Mouse (Mus musculus): ENCODE measurements around the gene Zbtb20. TPM values are rescaled to one million over a fixed set of nuclear protein-coding genes. Genes with fewer than 3 reads are reported as not detected.
A peak's percentile ranks its signal among the peaks of the same experiment; 100 is the strongest.

Zbtb20 gene
- total RNA-seq, 2 experiments from 2014 or later: 78.8 to 85.4 TPM

- DNase-seq (ENCODE audit: low spot score in 2 of 2): no peak
These were observed 483.9 kb downstream of the Zbtb20 start for GRCm38 (mm10) chr16:43359546-43359945.

DNA sequence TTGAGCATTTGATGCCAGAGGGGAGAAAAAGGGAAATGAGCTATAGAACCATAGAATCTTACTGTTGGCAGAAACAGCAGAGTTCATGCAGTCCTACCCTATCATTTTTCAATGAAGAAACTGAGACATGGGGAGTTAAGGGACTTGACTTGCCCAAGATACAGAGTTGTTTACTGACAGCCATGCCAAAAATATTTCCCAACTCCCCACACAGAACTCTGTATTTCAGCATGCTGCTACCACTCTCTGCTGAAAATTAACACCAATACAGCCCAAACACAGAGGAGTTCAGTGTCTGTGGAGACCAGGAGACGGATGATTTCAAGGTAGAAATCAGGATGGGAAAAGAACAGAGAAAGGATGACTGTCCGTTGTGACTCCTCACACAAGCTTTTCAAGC lies 484.4 kb downstream of the Zbtb20 start:
- no peak for DNase-seq (ENCODE audit: low spot score in 2 of 2)

DNA sequence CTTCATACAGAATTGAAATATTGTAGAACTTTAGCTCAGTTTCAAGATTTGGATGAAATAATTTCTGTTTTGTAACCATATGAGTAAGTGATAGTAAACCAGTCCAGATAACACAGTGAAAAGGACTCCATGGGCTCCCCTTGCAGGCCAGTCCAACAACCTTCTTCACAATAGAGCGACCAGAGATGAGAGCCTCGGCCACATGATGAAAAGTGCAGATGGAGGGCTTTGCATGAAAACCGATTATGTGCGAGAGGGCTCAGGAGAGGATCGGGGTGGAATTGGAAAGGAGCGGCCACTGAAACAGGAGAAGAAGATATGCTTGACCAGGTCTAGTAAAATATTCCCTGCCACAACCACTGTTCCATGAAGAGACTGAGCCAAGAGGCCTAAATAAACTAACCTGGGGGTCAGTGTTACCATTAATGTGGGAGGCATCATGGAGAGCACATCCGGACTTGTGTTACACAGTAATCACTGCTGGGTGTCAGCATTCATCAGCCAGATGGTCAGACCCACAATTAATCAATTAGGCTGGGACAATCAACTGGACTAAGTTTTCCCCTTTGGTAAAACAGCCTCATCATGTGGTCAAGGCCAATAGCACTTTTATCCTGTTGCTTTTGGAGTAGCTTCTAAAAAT lies 485.3 kb downstream of the Zbtb20 start:
- no peak for DNase-seq (ENCODE audit: low spot score in 2 of 2)

- peak; percentile 6 to 56 for DNase-seq (ENCODE audit: low spot score in 2 of 2)
These were observed 487.1 kb downstream of the Zbtb20 start for GRCm38 (mm10) chr16:43362651-43363300.

GRCm38 (mm10) chr16:43363316-43363715 lies 487.6 kb downstream of the Zbtb20 start:
- DNase-seq (ENCODE audit: low spot score in 2 of 2): no peak

DNA sequence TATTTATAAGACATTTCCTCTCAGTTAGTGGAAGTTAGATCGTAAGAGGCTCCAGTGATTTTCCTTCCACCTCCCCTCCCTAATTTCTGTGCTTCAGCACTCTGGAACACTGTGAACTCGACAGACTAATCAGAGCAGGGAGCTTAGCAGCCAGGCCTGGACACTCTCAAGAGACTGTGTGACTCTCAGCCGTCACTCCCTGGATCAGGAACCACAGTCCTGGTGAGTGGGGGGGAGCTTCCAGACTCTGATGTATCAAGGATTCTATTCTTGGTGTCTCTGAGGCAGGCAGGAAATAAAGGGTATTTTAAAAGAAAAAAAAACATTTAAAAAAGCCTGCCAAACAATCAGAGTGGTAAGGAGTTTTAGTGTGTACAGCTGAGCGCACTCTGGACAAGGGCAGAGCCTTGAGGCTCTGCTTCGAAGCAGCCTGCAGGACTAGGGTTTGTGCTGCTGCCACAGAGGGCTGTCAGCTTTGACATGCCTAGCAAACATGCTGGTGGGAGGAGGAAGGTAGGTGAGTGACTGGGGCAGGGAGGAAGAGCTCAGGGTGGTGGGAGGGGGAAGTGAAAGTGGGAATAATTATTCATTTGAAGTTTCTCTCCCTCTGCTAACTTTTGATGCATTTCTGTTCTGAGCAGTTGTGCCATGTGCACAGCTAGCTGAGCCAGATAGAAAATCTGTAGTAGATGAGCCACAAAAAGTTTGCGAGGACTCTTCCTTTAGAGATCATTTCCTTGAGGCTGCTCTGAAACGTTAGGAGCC lies 488.3 kb downstream of the Zbtb20 start:
- peak in 1 of 2 experiments; percentile 36 for DNase-seq (ENCODE audit: low spot score in 2 of 2)

DNA sequence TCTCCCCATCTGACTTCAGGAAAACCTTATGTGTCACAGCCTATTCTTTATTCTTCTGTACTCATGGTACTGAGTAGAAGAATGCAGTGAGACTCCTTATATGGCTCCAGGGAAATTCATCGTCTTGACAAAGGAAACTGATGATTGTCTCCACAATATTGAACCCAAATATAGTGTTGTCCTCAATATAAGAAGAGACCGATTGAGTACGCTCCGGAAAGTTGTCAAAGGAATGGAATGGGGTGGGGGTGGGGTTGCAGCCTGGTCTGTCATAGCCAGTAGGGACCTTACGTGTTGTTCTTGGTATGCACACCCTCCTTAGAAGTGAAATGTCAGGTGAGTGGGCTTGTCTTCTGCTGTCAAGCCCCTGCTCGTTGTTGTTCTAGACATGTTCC lies 488.8 kb downstream of the Zbtb20 start:
- no peak for DNase-seq (ENCODE audit: low spot score in 2 of 2)

GRCm38 (mm10) chr16:43365277-43365676 lies 489.6 kb downstream of the Zbtb20 start:
- no peak for DNase-seq (ENCODE audit: low spot score in 2 of 2)

GRCm38 (mm10) chr16:43370496-43371020 lies 494.9 kb downstream of the Zbtb20 start:
- no peak for DNase-seq (ENCODE audit: low spot score in 2 of 2)

- no peak for DNase-seq (ENCODE audit: low spot score in 2 of 2)
These were observed 501.1 kb downstream of the Zbtb20 start for GRCm38 (mm10) chr16:43376782-43377181.

GRCm38 (mm10) chr16:43379351-43380325 lies 504.0 kb downstream of the Zbtb20 start:
- DNase-seq (ENCODE audit: low spot score in 2 of 2): no peak

- DNase-seq (ENCODE audit: low spot score in 2 of 2): no peak
These were observed 505.5 kb downstream of the Zbtb20 start for GRCm38 (mm10) chr16:43381183-43381582.

GRCm38 (mm10) chr16:43383149-43383740 lies 507.6 kb downstream of the Zbtb20 start:
- no peak for DNase-seq (ENCODE audit: low spot score in 2 of 2)

GRCm38 (mm10) chr16:43384953-43385619 lies 509.4 kb downstream of the Zbtb20 start:
- DNase-seq (ENCODE audit: low spot score in 2 of 2): no peak

GRCm38 (mm10) chr16:43385620-43386210 lies 510.0 kb downstream of the Zbtb20 start:
- DNase-seq (ENCODE audit: low spot score in 2 of 2): no peak

GRCm38 (mm10) chr16:43386426-43386825 lies 510.7 kb downstream of the Zbtb20 start:
- DNase-seq (ENCODE audit: low spot score in 2 of 2): no peak

GRCm38 (mm10) chr16:43388389-43388788 lies 512.7 kb downstream of the Zbtb20 start:
- DNase-seq (ENCODE audit: low spot score in 2 of 2): no peak

DNA sequence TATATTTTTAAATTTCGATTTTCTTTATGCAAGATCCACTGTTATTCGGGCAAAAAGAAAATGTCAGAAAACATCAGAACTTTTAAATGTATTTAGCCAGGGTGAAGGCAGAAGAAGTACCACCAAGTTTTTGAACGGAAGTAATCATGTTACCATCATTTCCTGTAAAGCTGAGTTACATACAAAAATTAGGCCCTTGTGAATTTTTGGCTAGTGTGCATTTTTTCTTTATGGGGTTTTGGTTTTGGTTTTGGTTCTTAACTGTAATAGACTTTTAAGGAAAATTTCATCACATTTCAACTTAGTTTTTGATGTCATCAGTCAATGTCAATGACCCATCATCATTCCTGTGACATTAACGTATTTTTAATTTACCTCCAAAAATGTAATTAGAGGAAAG lies 514.7 kb downstream of the Zbtb20 start:
- DNase-seq (ENCODE audit: low spot score in 2 of 2): no peak

DNA sequence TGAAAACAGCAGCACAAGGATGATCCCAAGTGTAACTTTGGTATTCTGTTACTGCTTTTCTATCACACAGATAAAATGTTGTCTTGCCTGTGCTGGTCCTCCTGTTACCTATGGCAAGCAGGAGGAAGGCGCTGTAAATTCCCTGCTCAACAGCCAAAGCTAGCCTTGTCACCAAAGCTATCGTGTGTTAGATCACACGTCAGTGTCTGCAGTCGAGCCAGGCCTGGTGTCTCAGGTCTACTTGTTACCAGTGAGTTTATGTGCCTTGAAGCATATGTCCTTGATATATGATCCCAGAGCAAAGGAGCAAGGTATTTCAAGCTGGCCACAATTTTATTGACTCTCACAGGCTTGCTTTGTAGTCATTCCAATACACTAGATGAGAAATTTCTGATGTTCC lies 517.7 kb downstream of the Zbtb20 start:
- DNase-seq (ENCODE audit: low spot score in 2 of 2): no peak

Measured in adrenal gland, postnatal 4 days (tissue).